Mouse (Mus musculus): ENCODE results near the gene Cd248. TPM values are rescaled to one million over a fixed set of nuclear protein-coding genes. Genes with fewer than 3 reads are reported as not detected.
A peak's percentile ranks its signal among the peaks of the same experiment; 100 is the strongest.

Cd248 gene
- total and polyA plus RNA-seq, 3 experiments, result 9.3 to 18.1 (median 12.2) TPM

DNA sequence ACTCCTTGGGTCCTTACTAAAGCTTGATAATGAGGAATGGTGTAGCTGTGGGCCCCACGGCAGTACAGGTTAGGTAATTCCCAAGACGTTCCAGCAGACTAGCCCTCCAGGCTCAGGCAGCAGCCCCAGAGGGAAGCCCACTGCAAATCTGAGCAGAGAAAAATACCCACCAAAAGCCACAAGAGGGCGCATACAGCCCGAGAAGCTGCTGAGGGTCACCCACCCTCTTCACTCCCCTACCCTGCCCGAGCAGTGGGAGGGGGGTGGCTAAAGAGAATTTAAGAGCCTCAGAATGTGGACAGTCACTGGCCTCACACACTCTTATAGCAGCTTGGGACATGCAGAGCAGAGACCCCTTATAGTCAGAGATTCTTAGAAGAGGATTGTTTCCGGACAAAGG, 11.6 kb upstream of the Cd248 start:
- Histone ChIP-seq H3K27ac (no peak overlapping the region), H3K79me2 (replicated peaks; ENCODE audit: control insufficient read depth, insufficient read depth, low read length) (no peaks in the 10 kb centered on the region), H3K27me3 (ENCODE audit: control insufficient read depth, insufficient read depth, low read length) (no peaks in the 10 kb centered on the region), H3K9ac (ENCODE audit: low read depth, low read length) (no peak overlapping the region), H3K4me3 (no peak overlapping the region), H3K36me3 (ENCODE audit: control insufficient read depth, insufficient read depth, low read length) (no peaks in the 10 kb centered on the region), H3K4me1 (ENCODE audit: control insufficient read depth, insufficient read depth, low read length) (peaks cover 12% of the 10 kb centered on the region)
- 18% methylated on average over 6 of the region's 6 CpGs for WGBS
- DNase-seq, result peak in 1 of 2 experiments; percentile 50
- peak; percentile 89 for TF ChIP-seq CTCF (IDR thresholded peaks at IDR 0.05)
- TF ChIP-seq POLR2A (IDR thresholded peaks at IDR 0.05; ENCODE audit: insufficient read depth, low read depth, low read length), result no peak
- TF ChIP-seq EP300 (IDR thresholded peaks at IDR 0.05; ENCODE audit: insufficient read depth, low read depth, low read length), result no peak
- intact Hi-C loops (cut with DNase I), result loop anchor here (1.0 kb wide), 1 partner anchor 17 kb away; no protein-coding TSS in a partner anchor

DNA sequence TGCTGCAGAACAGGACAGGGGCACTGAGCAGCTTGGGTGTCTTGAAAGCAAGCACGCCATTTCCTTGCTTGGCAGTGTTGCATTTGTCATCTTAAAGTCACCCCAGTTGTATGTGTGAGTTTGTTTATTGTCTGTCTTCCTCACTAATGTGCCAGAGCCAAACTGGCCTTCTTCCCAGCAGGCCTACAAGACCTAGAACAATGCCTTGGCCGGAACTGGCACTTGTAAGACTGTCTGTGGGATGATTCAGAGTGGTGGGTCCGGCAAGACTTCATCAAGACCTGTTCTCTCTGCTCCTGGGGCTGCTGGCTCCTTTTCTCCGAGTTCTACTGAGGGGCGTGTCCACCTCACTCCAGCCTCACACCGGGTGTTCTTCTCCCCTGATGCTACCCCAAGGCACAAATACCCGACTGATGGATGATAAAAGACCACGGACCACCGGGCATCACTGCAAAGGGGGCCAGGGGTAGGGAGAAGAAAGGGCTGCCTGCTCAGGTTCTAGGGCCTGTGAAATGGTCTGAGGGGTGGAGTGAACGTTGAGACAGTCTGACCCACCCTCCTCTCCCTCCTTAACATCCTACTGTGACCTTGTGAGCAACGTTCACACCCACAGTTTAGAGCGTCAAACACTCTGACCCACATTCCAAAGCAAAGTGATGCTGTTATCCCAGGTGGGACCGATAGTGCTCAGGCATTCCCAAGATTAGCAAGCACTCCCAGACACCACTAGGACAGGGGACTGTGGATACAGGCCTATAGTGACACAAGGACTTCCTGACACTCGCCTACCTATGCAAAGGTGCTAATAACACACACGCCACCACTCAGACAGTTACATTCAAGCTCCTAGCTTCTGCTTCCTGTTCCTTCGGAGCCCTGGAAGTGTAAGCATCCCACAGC, 9.8 kb upstream of the Cd248 start:
- 39% methylated on average over 16 of the region's 16 CpGs for WGBS
- TF ChIP-seq POLR2A (IDR thresholded peaks at IDR 0.05; ENCODE audit: insufficient read depth, low read depth, low read length), result no peak
- no peak for TF ChIP-seq CTCF (IDR thresholded peaks at IDR 0.05)
- no peak for TF ChIP-seq EP300 (IDR thresholded peaks at IDR 0.05; ENCODE audit: insufficient read depth, low read depth, low read length)
- intact Hi-C loops (cut with DNase I), result no loop called here

DNA sequence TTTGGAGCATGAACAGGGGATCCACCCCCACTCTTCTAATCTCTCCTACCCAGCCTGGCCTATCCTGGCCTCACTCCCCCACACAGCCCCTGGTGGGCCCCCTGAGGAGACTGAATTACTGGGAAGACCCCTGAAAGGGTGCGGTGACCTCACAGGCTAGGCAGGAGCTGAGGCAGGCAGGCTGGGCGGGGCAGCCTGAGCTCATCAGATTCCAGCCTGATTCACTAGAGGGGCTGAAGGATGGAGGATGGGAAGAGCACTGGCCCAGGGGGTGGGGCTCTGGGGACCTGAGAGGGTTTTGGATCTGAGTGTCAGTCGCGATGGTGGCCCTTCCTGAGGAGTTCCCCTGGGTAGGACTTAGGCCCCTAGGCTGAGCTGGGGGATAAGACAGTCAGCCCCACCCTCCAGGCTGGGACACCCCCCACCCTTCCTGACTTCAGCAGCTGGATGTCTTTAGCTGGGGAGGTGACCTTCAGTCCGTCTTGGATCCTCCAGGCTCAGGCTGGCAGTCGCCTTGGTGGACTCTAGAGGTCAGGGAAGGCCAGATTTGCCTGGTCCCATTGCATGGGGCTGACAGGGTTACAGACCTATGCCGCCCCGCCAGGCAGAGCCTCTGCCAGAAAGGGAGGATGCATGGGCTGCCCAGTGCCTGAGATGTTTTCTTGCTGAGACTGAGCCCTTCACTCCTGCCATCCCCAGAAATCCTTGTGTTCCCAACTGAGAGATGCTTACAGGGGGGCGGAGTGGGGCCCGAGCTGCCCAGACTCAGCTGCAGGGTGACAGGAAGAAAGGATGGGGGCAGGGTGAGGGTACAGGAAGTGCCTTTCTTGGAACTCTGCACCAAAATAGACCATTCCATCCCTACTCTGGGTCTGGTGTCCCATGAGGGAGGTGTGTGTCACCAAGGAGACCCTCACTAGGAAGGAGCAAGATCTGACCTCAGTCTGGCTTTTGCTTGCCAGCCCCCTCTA, 8.8 kb upstream of the Cd248 start:
- H3K4me3 ChIP-seq, result no peak overlapping the region
- no peaks in the 10 kb centered on the region for H3K79me2 ChIP-seq (replicated peaks; ENCODE audit: control insufficient read depth, insufficient read depth, low read length)
- H3K4me1 ChIP-seq (ENCODE audit: control insufficient read depth, insufficient read depth, low read length), result peaks cover 10% of the 10 kb centered on the region
- no peaks in the 10 kb centered on the region for H3K27me3 ChIP-seq (ENCODE audit: control insufficient read depth, insufficient read depth, low read length)
- DNase-seq, result peak; percentile 43
- intact Hi-C loops (cut with DNase I), result no loop called here
- 18% methylated on average over 10 of the region's 10 CpGs for WGBS
- H3K27ac ChIP-seq, result peak overlapping the region; percentile 36
- no peak overlapping the region for H3K9ac ChIP-seq (ENCODE audit: low read depth, low read length)
- H3K36me3 ChIP-seq (ENCODE audit: control insufficient read depth, insufficient read depth, low read length), result no peaks in the 10 kb centered on the region
- TF ChIP-seq CTCF (IDR thresholded peaks at IDR 0.05) (no peak), POLR2A (IDR thresholded peaks at IDR 0.05; ENCODE audit: insufficient read depth, low read depth, low read length) (peak; percentile 12; the same call in 1 of the 2 replicates)

More for the DNA sequence above, 9.8 kb upstream of the Cd248 start:
- Histone ChIP-seq H3K27me3 (ENCODE audit: control insufficient read depth, insufficient read depth, low read length) (no peaks in the 10 kb centered on the region), H3K4me3 (no peak overlapping the region), H3K4me1 (ENCODE audit: control insufficient read depth, insufficient read depth, low read length) (peaks cover 10% of the 10 kb centered on the region), H3K36me3 (ENCODE audit: control insufficient read depth, insufficient read depth, low read length) (no peaks in the 10 kb centered on the region), H3K79me2 (replicated peaks; ENCODE audit: control insufficient read depth, insufficient read depth, low read length) (no peaks in the 10 kb centered on the region), H3K27ac (peak overlapping the region; percentile 36), H3K9ac (ENCODE audit: low read depth, low read length) (no peak overlapping the region)
- DNase-seq, result no peak

DNA sequence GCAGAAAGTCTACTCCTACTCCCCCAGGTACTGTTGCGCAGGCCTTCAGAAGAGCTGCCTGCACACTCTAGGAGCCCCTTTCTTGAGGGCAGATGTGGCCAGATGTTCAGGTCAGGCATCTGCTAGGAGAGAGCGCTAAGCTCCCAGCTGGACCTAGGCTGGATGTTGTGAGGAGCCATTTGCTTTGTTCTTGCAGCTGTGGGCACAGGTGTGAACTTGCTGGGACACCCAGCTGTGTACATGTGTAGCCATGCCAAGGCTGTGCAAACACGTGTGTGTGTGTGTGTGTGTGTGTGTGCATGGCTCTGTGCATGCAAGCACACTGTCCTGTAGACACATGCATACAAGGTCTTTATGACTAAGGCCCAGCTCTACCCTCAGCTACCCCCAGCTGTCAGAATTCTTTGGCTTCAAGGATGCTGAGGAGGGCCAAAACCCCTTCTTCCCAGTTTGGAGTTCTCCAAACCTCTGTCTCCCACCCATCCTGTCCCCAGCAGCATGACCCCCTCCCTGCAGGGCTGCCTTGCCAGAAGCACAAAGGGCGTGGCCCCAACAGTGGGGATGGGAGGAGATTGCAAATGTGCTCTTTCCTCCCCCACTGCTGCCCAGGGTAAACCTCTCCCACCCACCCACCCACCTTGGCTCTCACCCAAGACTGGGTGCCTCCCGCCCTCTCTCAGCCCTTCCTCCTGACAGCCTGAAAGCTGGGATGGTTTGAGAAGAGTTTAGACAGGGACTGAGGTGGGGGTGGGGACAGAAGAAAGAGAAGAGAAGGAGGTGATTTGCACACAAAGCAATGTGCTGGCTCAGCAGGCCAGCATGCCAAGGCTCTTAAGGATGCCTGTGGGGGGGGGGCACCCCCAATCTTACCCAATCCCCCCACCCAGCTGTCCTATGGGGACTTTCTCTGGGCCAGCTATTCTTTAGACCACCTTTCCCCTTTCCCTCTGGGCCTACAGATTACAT, 7.2 kb upstream of the Cd248 start:
- intact Hi-C loops (cut with DNase I), result no loop called here
- DNase-seq, result peak; percentile 61 to 62
- Histone ChIP-seq H3K27me3 (ENCODE audit: control insufficient read depth, insufficient read depth, low read length) (no peaks in the 10 kb centered on the region), H3K79me2 (replicated peaks; ENCODE audit: control insufficient read depth, insufficient read depth, low read length) (no peaks in the 10 kb centered on the region), H3K4me1 (ENCODE audit: control insufficient read depth, insufficient read depth, low read length) (peaks cover 10% of the 10 kb centered on the region), H3K36me3 (ENCODE audit: control insufficient read depth, insufficient read depth, low read length) (no peaks in the 10 kb centered on the region), H3K9ac (ENCODE audit: low read depth, low read length) (no peak overlapping the region), H3K27ac (no peak overlapping the region), H3K4me3 (no peak overlapping the region)
- TF ChIP-seq CTCF (IDR thresholded peaks at IDR 0.05) (no peak), EP300 (IDR thresholded peaks at IDR 0.05; ENCODE audit: insufficient read depth, low read depth, low read length) (no peak), POLR2A (IDR thresholded peaks at IDR 0.05; ENCODE audit: insufficient read depth, low read depth, low read length) (no peak)
- 54% methylated on average over 5 of the region's 5 CpGs for WGBS

DNA sequence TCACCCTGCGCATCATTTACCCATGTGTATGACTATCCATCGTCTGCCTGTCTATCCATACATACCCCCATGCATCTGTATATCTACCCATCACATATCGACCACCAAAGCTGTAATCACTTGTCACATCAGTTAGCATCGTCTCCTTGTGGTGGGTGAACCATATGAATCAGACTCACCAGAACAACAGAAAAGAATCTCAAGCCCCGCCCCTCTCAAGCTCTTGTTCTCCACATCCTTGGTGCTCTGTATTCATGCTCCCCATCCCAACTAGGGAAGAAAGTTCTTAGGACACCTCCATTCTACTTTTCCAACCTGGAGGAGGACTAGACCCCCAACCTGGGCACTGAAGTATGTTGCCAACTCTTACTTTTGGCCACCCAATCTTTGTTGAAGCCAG, 5.8 kb upstream of the Cd248 start:
- H3K9ac ChIP-seq (ENCODE audit: low read depth, low read length), result no peak overlapping the region
- 84% methylated on average over 5 of the region's 5 CpGs for WGBS
- no peak overlapping the region for H3K27ac ChIP-seq
- H3K36me3 ChIP-seq (ENCODE audit: control insufficient read depth, insufficient read depth, low read length), result no peaks in the 10 kb centered on the region
- TF ChIP-seq POLR2A (IDR thresholded peaks at IDR 0.05; ENCODE audit: insufficient read depth, low read depth, low read length) (no peak), EP300 (IDR thresholded peaks at IDR 0.05; ENCODE audit: insufficient read depth, low read depth, low read length) (no peak), CTCF (IDR thresholded peaks at IDR 0.05) (no peak)
- DNase-seq, result no peak
- intact Hi-C loops (cut with DNase I), result no loop called here
- no peak overlapping the region for H3K4me3 ChIP-seq
- H3K4me1 ChIP-seq (ENCODE audit: control insufficient read depth, insufficient read depth, low read length), result peaks cover 12% of the 10 kb centered on the region
- H3K27me3 ChIP-seq (ENCODE audit: control insufficient read depth, insufficient read depth, low read length), result no peaks in the 10 kb centered on the region
- H3K79me2 ChIP-seq (replicated peaks; ENCODE audit: control insufficient read depth, insufficient read depth, low read length), result no peaks in the 10 kb centered on the region

Data from heart, adult 2 months (tissue).